Mouse (Mus musculus) olfactory bulb, adult 2 months (tissue): ENCODE data around the gene Atrn.

Experiments used
- CTCF ChIP-seq: fragments of 200-500 bp; IDR thresholded peaks from 2 replicates; pipeline ENCODE4 v1.5.1; 2012; ENCODE audit warnings: low read depth, mild to moderate bottlenecking, low read length, moderate library complexity; ENCODE audit not compliant: insufficient read depth
- POLR2A ChIP-seq: fragments of 200-500 bp; IDR thresholded peaks from 2 replicates; pipeline ENCODE4 v1.6.1; 2012; ENCODE audit warnings: mild to moderate bottlenecking, low read depth, low read length, moderate library complexity; ENCODE audit not compliant: insufficient read depth

GRCm38 (mm10) chr2:131067481-131067880 lies 161.2 kb downstream of the Atrn start:
- TF ChIP-seq CTCF (no peak), POLR2A (no peak)
